8 mouse cellular contexts compared by ENCODE assay signal in genomic region chr1:165252027-165252671, GRCm38 (mm10). TPM values are rescaled to one million over a fixed set of nuclear protein-coding genes. Genes with fewer than 3 reads are reported as not detected.
A peak's percentile ranks its signal among the peaks of the same experiment; 100 is the strongest.
DNase-seq lines count a peak whose midpoint lies in the region; ATAC-seq lines count a peak whose summit lies in the region.

No protein-coding gene starts in this region.

- no peak for ATAC-seq in neural tube, embryonic 15.5 days (ENCODE audit: low FRiP score)
- ATAC-seq in activated CD4-positive, CD25-positive, alpha-beta regulatory T cell, adult 4 months = peak; percentile 36
- ATAC-seq in granulocyte monocyte progenitor cell, adult 5-6 weeks (replicated peaks; ENCODE audit: poor library complexity, severe bottlenecking) = peak; percentile 77; the same call in 1 of the 2 replicates

- no peak overlapping the region for H3K4me2 ChIP-seq in neural tube, embryonic 15.5 days

- no peaks in the 10 kb centered on the region for H3K36me3 ChIP-seq in neural tube, embryonic 15.5 days
- no peaks in the 10 kb centered on the region for H3K36me3 ChIP-seq in megakaryocyte, embryonic 14.5 days (replicated peaks; ENCODE audit: low read length)

- H3K4me3 ChIP-seq in neural tube, embryonic 15.5 days (replicated peaks) = no peak overlapping the region
- H3K4me3 ChIP-seq in megakaryocyte, embryonic 14.5 days (replicated peaks) = peak overlapping the region; percentile 40

- H3K9ac ChIP-seq in neural tube, embryonic 15.5 days (replicated peaks) = no peak overlapping the region

- no peaks in the 10 kb centered on the region for H3K27me3 ChIP-seq in neural tube, embryonic 15.5 days (replicated peaks)
- peaks cover 12% of the 10 kb centered on the region for H3K27me3 ChIP-seq in megakaryocyte, embryonic 14.5 days (replicated peaks)

- H3K27ac ChIP-seq in neural tube, embryonic 15.5 days (replicated peaks) = no peak overlapping the region

- WGBS in neural tube, embryonic 15.5 days = 49% methylated on average over 11 of the region's 11 CpGs

- DNase-seq in neural tube, embryonic 10.5 days (ENCODE audit: extremely low spot score, low spot score) = peak; percentile 64
- peak; percentile 79 for DNase-seq in embryo, embryonic 11 days
- DNase-seq in kidney, postnatal 14 days = peak; percentile 65
- DNase-seq in thymus, postnatal 0 days (ENCODE audit: low spot score) = peak; percentile 53

- H3K9me3 ChIP-seq in neural tube, embryonic 15.5 days (replicated peaks) = no peaks in the 10 kb centered on the region
- H3K9me3 ChIP-seq in megakaryocyte, embryonic 14.5 days = no peaks in the 10 kb centered on the region

- H3K4me1 ChIP-seq in neural tube, embryonic 15.5 days = no peaks in the 10 kb centered on the region
- H3K4me1 ChIP-seq in megakaryocyte, embryonic 14.5 days = peaks cover 6% of the 10 kb centered on the region

RNA-seq across cellular contexts. Expression of gene Tiprl, which starts 15.4 kb away (rescaled TPM):
- 126 and 138 TPM in 2 replicates for polyA plus RNA-seq in neural tube, embryonic 15.5 days (2015; fragmentation: Nextera tagmentation; extraction: Ambion mirVana)
- 100 to 1,000 TPM; 115 to 125 TPM for polyA plus RNA-seq in activated CD4-positive, CD25-positive, alpha-beta regulatory T cell, adult 4 months (2017; shearing (Covaris generic))
- 18.6 and 36.5 TPM in 2 replicates for total RNA-seq in granulocyte monocyte progenitor cell, adult 5-6 weeks (2014; fragmentation: Nextera tagmentation)
- total RNA-seq in granulocyte monocyte progenitor cell, adult 5-6 weeks (2017) = 58.2 and 107 TPM in 2 replicates
- polyA plus RNA-seq in megakaryocyte, embryonic 14.5 days (2012; ENCODE audit: insufficient read depth, low replicate concordance) = 2.5 and 21.2 TPM in 2 replicates
- 104 and 113 TPM in 2 replicates for polyA plus RNA-seq in thymus, postnatal 0 days (2015; fragmentation: Nextera tagmentation; extraction: Ambion mirVana)

RNA-seq across cellular contexts. Expression of gene Gpr161, which starts 43.4 kb away (rescaled TPM):
- polyA plus RNA-seq in neural tube, embryonic 15.5 days (2015; fragmentation: Nextera tagmentation; extraction: Ambion mirVana) = 2.3 and 2.6 TPM in 2 replicates
- not detected for polyA plus RNA-seq in activated CD4-positive, CD25-positive, alpha-beta regulatory T cell, adult 4 months (2017; shearing (Covaris generic))
- total RNA-seq in granulocyte monocyte progenitor cell, adult 5-6 weeks (2014; fragmentation: Nextera tagmentation) = 0.17 and 0.21 TPM in 2 replicates
- total RNA-seq in granulocyte monocyte progenitor cell, adult 5-6 weeks (2017) = 0.05 and 0.60 TPM in 2 replicates
- not detected in 2 replicates for polyA plus RNA-seq in megakaryocyte, embryonic 14.5 days (2012; ENCODE audit: insufficient read depth, low replicate concordance)
- polyA plus RNA-seq in thymus, postnatal 0 days (2015; fragmentation: Nextera tagmentation; extraction: Ambion mirVana) = 0.21 and 0.29 TPM in 2 replicates

RNA-seq across cellular contexts. Expression of gene Sft2d2, which starts 57.9 kb away (rescaled TPM):
- 4.4 and 7.9 TPM in 2 replicates for polyA plus RNA-seq in neural tube, embryonic 15.5 days (2015; fragmentation: Nextera tagmentation; extraction: Ambion mirVana)
- polyA plus RNA-seq in activated CD4-positive, CD25-positive, alpha-beta regulatory T cell, adult 4 months (2017; shearing (Covaris generic)) = 10 to 100 TPM; 25.5 to 25.9 TPM
- total RNA-seq in granulocyte monocyte progenitor cell, adult 5-6 weeks (2014; fragmentation: Nextera tagmentation) = 22.2 and 27.7 TPM in 2 replicates
- 22.4 and 27.2 TPM in 2 replicates for total RNA-seq in granulocyte monocyte progenitor cell, adult 5-6 weeks (2017)
- 1.7 TPM in 1 of 2 replicates, not detected in the other for polyA plus RNA-seq in megakaryocyte, embryonic 14.5 days (2012; ENCODE audit: insufficient read depth, low replicate concordance)
- polyA plus RNA-seq in thymus, postnatal 0 days (2015; fragmentation: Nextera tagmentation; extraction: Ambion mirVana) = 21.6 and 22.8 TPM in 2 replicates
